Mouse (Mus musculus) intestine, embryonic 16.5 days (tissue): ENCODE data around the gene Gm4792. TPM values are rescaled to one million over a fixed set of nuclear protein-coding genes. Genes with fewer than 3 reads are reported as not detected.

Source experiments
- ATAC-seq: fragments of 200-750 bp; cut with Nextera tagmentation; 2 replicates; pipeline ENCODE4 v1.8.0; 2017; ENCODE audit warnings: moderate TSS enrichment, moderate library complexity
- H3K27ac ChIP-seq: fragments of 300-500 bp; sonication (generic); 2 replicates; pipeline ENCODE4 v1.5.1; 2014; ENCODE audit warnings: mild to moderate bottlenecking, low read length
- H3K27me3 ChIP-seq: fragments of 300-500 bp; sonication (generic); replicated peaks from 2 replicates; pipeline ENCODE4 v1.6.1; 2014; ENCODE audit warnings: low read length, control low read depth, mixed read lengths; ENCODE audit not compliant: control insufficient read depth, insufficient read depth
- H3K36me3 ChIP-seq: fragments of 300-500 bp; sonication (generic); 2 replicates; pipeline ENCODE4 v1.6.1; 2014; ENCODE audit warnings: low read length, control low read depth; ENCODE audit not compliant: control insufficient read depth, insufficient read depth
- H3K4me1 ChIP-seq: fragments of 300-500 bp; sonication (generic); 2 replicates; pipeline ENCODE4 v1.6.1; 2014; ENCODE audit warnings: low read length, control low read depth, mixed read lengths; ENCODE audit not compliant: control insufficient read depth, insufficient read depth
- H3K4me2 ChIP-seq: fragments of 300-500 bp; sonication (generic); 2 replicates; pipeline ENCODE4 v1.6.1; 2014; ENCODE audit warnings: low read depth, low read length, control low read depth
- H3K4me3 ChIP-seq: fragments of 300-500 bp; sonication (generic); 2 replicates; pipeline ENCODE4 v1.5.1; 2014; ENCODE audit warnings: mild to moderate bottlenecking, low read length
- H3K9ac ChIP-seq: fragments of 300-500 bp; sonication (generic); 2 replicates; pipeline ENCODE4 v1.6.1; 2014; ENCODE audit warnings: low read depth, low read length
- H3K9me3 ChIP-seq: fragments of 300-500 bp; sonication (generic); 2 replicates; pipeline ENCODE4 v1.6.1; 2016; ENCODE audit warnings: low read length, control low read depth; ENCODE audit not compliant: control insufficient read depth
- WGBS: fragments of 180-500 bp; shearing (Covaris S2); extraction: QIAGEN DNeasy Blood & Tissue Kit; methylation state at CpG from one replicate; pipeline ENCODE4 v1.1.7; 2014; 5-methylcytosine and 5-hydroxymethylcytosine counted together
- polyA plus RNA-seq: library from polyadenylated mRNA; unstranded; fragments of >200 nt; fragmentation: Nextera tagmentation; extraction: Ambion mirVana; gene quantifications from 2 replicates; pipeline ENCODE4 v1.2.1, GENCODE M21; 2015

The Gm4792 gene
- not detected in 2 replicates for polyA plus RNA-seq

DNA sequence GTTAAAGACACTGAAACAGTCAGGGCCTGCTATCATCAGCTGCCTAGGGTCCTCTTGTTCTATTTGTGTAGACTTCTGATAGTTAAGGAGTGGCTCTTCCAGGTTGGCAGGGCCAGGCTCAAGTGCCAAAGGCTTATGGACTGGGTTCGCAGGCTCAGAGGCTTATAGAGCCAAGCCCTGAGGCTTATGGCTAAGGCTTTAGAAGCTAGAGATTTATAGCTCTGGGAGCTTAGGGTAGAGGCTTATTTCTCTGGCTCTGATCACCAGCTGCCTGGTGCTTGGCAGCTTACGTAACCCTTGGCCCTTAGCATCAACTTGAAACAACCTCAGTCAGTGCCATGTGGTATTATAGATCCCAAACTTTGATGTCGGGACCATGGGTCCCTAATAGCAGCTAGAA, at the start of gene Gm4792:
TSS of gene Gm4792 (minus strand) at position 233 of the 400 bp plus-strand sequence.
- WGBS = 62% methylated on average over 3 of the region's 3 CpGs
- no peak within 1 kb of the TSS for H3K9ac ChIP-seq
- ATAC-seq = no peak

DNA sequence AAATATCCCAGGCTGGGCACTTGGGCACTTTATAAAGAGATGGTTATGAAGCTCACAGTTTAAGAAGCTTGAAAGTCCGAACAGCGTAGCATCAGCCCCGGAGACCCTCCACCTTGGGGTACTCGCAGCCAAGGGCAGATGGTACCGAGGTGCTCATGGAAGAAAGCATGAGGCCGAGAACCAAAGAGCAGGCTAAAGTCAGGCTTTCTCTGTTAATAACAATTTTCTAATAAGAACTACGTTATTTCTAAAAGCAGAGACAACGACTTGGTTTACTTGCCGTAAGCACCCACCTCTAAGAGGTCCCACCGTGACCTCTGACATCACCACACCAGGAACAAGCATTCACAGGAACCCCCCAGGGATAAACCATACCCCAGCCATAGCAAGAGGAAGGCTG, 49.5 kb upstream of the Gm4792 start:
- WGBS = 93% methylated on average over 10 of the region's 10 CpGs
- ATAC-seq = no peak
- Histone ChIP-seq H3K9ac (no peak overlapping the region), H3K4me1 (no peaks in the 10 kb centered on the region), H3K27me3 (no peaks in the 10 kb centered on the region), H3K4me2 (no peak overlapping the region), H3K27ac (no peak overlapping the region), H3K9me3 (no peaks in the 10 kb centered on the region), H3K4me3 (no peak overlapping the region), H3K36me3 (no peaks in the 10 kb centered on the region)

More for the DNA sequence above, at the start of gene Gm4792:
- Histone ChIP-seq H3K4me2 (no peak within 1 kb of the TSS), H3K9me3 (no peaks in the 10 kb centered on the region), H3K4me3 (no peak within 1 kb of the TSS), H3K27me3 (no peaks in the 10 kb centered on the region), H3K36me3 (no peaks in the 10 kb centered on the region), H3K4me1 (no peaks in the 10 kb centered on the region), H3K27ac (no peak within 1 kb of the TSS)

DNA sequence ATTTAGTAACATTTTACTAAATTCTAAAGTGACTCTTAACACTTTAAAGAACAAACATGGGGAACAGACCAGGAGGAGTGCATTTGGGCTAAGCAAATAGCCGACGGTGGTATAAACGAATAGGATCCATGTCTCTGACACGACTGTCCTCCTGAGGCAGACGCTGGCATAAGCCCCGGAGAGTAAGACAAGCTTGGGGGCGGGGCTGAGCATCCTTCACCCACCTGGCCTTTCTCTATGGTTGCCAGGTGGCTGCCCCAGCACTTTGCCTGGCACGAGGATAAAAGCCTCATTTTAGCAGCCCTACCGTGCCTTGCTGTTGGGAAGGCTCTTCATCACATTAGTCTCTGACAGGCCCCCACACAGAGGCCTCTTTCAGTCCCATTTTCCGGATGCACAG, 48.8 kb upstream of the Gm4792 start:
- no peak overlapping the region for H3K27ac ChIP-seq
- H3K4me3 ChIP-seq = no peak overlapping the region
- H3K9ac ChIP-seq = no peak overlapping the region
- no peaks in the 10 kb centered on the region for H3K27me3 ChIP-seq
- WGBS = 62% methylated on average over 10 of the region's 10 CpGs
- no peaks in the 10 kb centered on the region for H3K9me3 ChIP-seq
- H3K4me1 ChIP-seq = no peaks in the 10 kb centered on the region
- H3K36me3 ChIP-seq = no peaks in the 10 kb centered on the region
- no peak overlapping the region for H3K4me2 ChIP-seq
- no peak for ATAC-seq

DNA sequence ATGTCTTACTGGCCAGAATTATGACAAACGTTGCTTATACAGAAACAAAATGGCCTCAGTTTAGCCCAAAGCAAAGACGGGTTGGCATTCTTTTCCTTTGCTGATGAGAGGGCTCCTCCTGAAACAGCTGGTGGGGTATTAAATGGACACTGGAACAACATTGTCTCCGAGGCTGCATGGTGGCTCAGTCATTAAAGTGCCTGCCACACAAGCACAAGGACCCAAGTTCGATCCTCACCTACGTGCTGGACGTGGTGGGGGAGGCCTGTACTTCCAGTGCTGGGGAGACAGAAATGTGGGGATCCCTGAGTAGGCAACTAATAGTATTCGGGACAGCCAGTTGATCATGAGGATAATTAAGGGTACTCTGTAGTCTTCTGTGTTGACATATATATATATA, 48.1 kb upstream of the Gm4792 start:
- H3K36me3 ChIP-seq = no peaks in the 10 kb centered on the region
- H3K9me3 ChIP-seq = no peaks in the 10 kb centered on the region
- H3K4me2 ChIP-seq = no peak overlapping the region
- ATAC-seq = no peak
- WGBS = 90% methylated on average over 7 of the region's 7 CpGs
- no peak overlapping the region for H3K9ac ChIP-seq
- no peaks in the 10 kb centered on the region for H3K4me1 ChIP-seq
- no peaks in the 10 kb centered on the region for H3K27me3 ChIP-seq
- no peak overlapping the region for H3K4me3 ChIP-seq
- no peak overlapping the region for H3K27ac ChIP-seq

DNA sequence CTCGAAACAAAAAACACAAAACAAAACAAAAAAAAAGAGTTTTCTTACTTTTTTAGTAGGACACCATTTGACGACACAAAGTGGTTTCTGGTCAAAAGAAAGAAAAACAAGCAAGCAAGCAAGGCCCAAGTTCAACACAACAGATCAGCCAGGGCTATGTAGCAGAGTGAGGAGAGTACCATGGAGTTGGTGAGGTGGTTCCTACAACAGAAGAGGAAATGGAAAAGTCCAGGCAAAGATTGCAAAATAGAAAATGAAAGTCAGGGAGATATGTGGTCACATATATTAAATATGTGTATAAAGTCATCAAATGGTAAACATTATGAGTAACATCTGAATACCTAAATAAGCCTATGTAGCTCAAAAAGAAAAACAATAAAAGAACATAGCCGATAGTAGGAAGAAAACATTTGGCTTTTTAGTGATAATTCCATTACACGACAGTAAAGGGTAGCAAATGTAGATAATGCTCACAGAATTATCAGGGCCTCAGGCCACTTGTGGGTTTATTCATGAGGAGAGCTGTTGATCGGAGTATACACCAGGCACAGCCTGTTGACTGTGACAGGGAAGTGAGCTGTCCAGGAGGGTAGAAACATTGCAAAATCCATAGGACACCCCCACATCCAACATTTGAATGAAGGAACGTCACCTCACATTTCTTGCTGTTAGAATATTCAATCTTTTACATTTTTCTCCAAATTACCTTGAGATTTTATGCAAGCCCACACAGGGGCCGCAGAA, 47.2 kb upstream of the Gm4792 start:
- no peaks in the 10 kb centered on the region for H3K27me3 ChIP-seq
- no peaks in the 10 kb centered on the region for H3K9me3 ChIP-seq
- H3K9ac ChIP-seq = no peak overlapping the region
- no peak overlapping the region for H3K4me2 ChIP-seq
- 87% methylated on average over 7 of the region's 7 CpGs for WGBS
- ATAC-seq = no peak
- H3K4me3 ChIP-seq = no peak overlapping the region
- H3K36me3 ChIP-seq = no peaks in the 10 kb centered on the region
- H3K4me1 ChIP-seq = no peaks in the 10 kb centered on the region
- no peak overlapping the region for H3K27ac ChIP-seq

DNA sequence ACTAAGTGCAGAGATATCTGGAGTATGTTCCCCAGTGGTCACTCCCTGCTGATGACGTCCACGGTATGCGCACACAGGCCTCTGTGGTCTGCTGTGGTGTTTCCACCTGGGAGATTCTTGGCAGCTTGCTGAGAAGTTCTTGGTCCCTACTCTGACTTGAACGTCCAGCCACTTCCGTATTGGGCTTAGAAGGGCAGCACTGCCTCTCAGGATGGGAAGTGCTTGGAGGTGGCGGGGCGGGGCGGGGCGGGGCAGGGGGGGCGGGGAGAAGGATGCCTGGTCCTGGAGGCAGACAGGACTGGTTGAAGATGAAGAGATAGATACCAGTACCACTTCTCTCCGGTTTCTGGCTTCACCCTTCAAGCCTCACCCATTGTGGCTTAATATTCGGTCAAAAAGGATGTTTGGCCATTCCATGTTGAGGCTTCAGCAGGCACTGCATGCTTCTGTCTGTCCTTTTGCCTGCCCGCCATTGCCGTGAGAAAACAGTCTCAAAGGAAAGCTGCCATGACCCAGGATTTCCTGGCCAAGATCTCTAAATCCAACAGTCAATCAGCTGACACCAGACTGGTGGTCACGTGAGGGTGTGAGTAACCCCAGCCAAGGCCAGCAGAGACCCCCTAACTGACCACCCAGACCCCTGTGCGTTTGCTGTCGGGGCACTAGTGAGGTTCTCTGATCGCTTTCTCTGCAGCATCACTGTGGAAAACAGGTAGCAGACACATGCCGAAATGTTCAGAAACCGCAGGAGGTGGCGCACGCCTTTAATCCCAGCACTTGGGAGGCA, 46.3 kb upstream of the Gm4792 start:
- H3K4me1 ChIP-seq = no peaks in the 10 kb centered on the region
- no peak overlapping the region for H3K4me2 ChIP-seq
- ATAC-seq = no peak
- H3K9ac ChIP-seq = no peak overlapping the region
- H3K27me3 ChIP-seq = no peaks in the 10 kb centered on the region
- WGBS = 50% methylated on average over 22 of the region's 22 CpGs
- H3K4me3 ChIP-seq = no peak overlapping the region
- H3K36me3 ChIP-seq = no peaks in the 10 kb centered on the region
- no peaks in the 10 kb centered on the region for H3K9me3 ChIP-seq
- no peak overlapping the region for H3K27ac ChIP-seq

DNA sequence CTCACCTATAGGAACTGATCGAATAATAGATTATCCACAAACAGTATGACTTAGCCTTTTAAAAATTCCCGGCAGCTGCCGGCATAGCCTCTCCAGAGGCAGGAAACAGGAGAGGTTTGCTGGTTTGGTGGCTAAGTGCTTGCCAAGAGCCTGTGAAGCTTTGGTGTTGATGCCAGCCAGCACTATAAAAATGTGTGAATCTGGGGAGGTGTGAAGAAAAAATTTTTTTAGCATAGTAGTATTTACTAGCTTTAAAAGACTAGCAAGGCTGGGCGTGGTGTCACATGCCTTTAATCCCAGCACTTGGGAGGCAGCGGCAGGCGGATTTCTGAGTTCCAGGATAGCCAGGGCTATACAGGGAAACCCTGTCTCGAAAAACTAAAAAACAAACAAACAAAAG, 45.1 kb upstream of the Gm4792 start:
- no peaks in the 10 kb centered on the region for H3K4me1 ChIP-seq
- H3K9ac ChIP-seq = no peak overlapping the region
- no peaks in the 10 kb centered on the region for H3K27me3 ChIP-seq
- no peaks in the 10 kb centered on the region for H3K9me3 ChIP-seq
- no peak for ATAC-seq
- H3K27ac ChIP-seq = no peak overlapping the region
- H3K36me3 ChIP-seq = no peaks in the 10 kb centered on the region
- WGBS = 78% methylated on average over 7 of the region's 7 CpGs
- no peak overlapping the region for H3K4me3 ChIP-seq
- no peak overlapping the region for H3K4me2 ChIP-seq

DNA sequence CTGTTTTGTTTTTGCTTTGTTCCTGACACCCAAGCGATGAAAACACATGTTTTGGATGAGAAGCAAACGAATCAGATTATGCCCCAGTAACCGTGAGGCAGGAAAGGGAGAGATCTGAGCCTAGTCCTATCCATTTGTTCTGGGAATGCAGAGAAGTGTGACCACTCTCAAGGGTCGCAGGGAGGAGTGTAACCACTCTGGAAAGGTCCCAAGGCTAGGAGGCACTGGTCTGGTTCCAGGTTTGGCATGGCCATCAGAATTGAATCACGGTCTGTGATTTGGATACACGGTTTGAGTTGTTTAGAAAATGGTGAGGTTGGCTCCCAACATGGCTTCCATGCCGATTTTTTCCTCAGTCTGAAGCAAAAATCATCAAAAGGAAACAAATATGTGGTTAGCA, 43.8 kb upstream of the Gm4792 start:
- 75% methylated on average over 7 of the region's 7 CpGs for WGBS
- no peak for ATAC-seq

DNA sequence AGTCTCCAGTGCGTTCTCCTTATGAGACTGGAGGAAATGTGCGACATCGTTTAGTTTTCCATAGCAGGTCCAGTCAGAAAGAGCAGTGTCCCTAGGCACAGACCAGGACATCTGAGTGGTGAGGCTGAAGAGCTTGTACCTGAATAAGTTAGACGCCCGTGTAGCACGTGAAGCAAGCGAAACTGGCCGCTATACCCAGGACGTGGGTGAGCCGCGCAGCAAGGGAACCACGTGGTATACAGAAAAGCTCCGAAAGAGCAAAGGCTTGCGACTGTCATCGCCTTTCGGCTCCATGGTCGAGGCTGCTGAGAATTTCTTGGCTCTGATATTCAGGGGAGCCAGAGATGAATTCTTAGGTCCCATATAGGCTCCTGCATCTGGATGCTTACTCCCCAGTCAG, 43.0 kb upstream of the Gm4792 start:
- H3K27ac ChIP-seq = no peak overlapping the region
- H3K9ac ChIP-seq = no peak overlapping the region
- no peak overlapping the region for H3K4me2 ChIP-seq
- H3K27me3 ChIP-seq = no peaks in the 10 kb centered on the region
- no peaks in the 10 kb centered on the region for H3K4me1 ChIP-seq
- H3K36me3 ChIP-seq = no peaks in the 10 kb centered on the region
- H3K4me3 ChIP-seq = no peak overlapping the region
- 68% methylated on average over 17 of the region's 17 CpGs for WGBS
- no peak for ATAC-seq
- no peaks in the 10 kb centered on the region for H3K9me3 ChIP-seq

More for the DNA sequence above, 43.8 kb upstream of the Gm4792 start:
- H3K27ac ChIP-seq = no peak overlapping the region
- H3K4me2 ChIP-seq = no peak overlapping the region
- no peaks in the 10 kb centered on the region for H3K36me3 ChIP-seq
- H3K27me3 ChIP-seq = no peaks in the 10 kb centered on the region
- no peak overlapping the region for H3K9ac ChIP-seq
- no peaks in the 10 kb centered on the region for H3K4me1 ChIP-seq
- H3K4me3 ChIP-seq = no peak overlapping the region
- H3K9me3 ChIP-seq = no peaks in the 10 kb centered on the region
